Mouse (Mus musculus): Measurements from ENCODE around the gene Olfr1380. TPM values are rescaled to one million over a fixed set of nuclear protein-coding genes. Genes with fewer than 3 reads are reported as not detected.
"Not testable (repeated sequence)": the region's sequence is repeated elsewhere in the genome, so short reads cannot be mapped to it uniquely, and the experiment has no call there.

The Olfr1380 gene
- total and polyA plus RNA-seq, 3 experiments: not detected

DNA sequence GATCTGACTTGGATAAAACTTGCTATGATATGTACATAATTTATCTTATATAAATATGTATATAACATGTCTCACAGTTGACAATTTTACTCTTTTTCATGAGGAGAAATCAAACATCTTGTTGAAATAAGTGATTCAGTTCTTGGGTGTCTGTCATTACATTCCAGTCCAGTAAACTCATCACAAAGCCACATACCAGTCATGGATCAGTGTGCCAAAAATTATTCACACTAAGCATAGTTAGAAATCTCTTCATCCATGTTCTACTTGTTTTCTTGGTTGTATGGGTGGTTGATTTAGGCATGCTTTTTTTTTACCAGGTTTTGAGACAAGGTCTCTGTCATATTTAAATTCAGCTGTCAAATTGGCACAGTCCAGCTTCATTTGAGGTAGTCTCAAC, 23.9 kb upstream of the Olfr1380 start:
- Histone ChIP-seq H3K27ac (ENCODE audit: control insufficient read depth, low read depth, low read length) (no peak overlapping the region), H3K4me3 (ENCODE audit: control insufficient read depth in 1 of 2, insufficient read depth in 1 of 2, low read depth in 2 of 2, low read length in 2 of 2) (no peak overlapping the region), H3K79me2 (ENCODE audit: control insufficient read depth, insufficient read depth, low read length, poor library complexity) (no peaks in the 10 kb centered on the region), H3K36me3 (ENCODE audit: control insufficient read depth in 1 of 2, insufficient read depth in 2 of 2, low read length in 2 of 2) (no peaks in the 10 kb centered on the region), H3K4me1 (ENCODE audit: control insufficient read depth in 1 of 2, insufficient read depth in 2 of 2, low read length in 2 of 2) (no peaks in the 10 kb centered on the region), H3K27me3 (ENCODE audit: control insufficient read depth in 1 of 2, insufficient read depth in 2 of 2, low read length in 2 of 2) (peaks cover 0 to 2% of the 10 kb centered on the region in 2 experiments; a peak in 3 of 4 replicates), H3K9ac (ENCODE audit: control insufficient read depth, low read depth, low read length, poor library complexity, severe bottlenecking) (no peak overlapping the region), H3K9me3 (replicated peaks; ENCODE audit: insufficient read depth, low read length) (no peaks in the 10 kb centered on the region)
- no peak for TF ChIP-seq MXI1 (IDR thresholded peaks at IDR 0.05; ENCODE audit: low read depth, low read length)
- TF ChIP-seq ZC3H11A (IDR thresholded peaks at IDR 0.05; ENCODE audit: low read depth, low read length): no peak
- TF ChIP-seq HCFC1 (IDR thresholded peaks at IDR 0.05; ENCODE audit: low read depth, low read length): no peak
- no peak for TF ChIP-seq ELF1 (IDR thresholded peaks at IDR 0.05; ENCODE audit: low read depth, low read length)
- TF ChIP-seq ZKSCAN1 (IDR thresholded peaks at IDR 0.05; ENCODE audit: low read depth, low read length): no peak
- TF ChIP-seq MAFK (IDR thresholded peaks at IDR 0.05; ENCODE audit: borderline replicate concordance, low read depth, low read length): no peak
- TF ChIP-seq SMC3 (IDR thresholded peaks at IDR 0.05; ENCODE audit: low read depth, low read length): no peak
- TF ChIP-seq ETS1 (IDR thresholded peaks at IDR 0.05; ENCODE audit: low read depth, low read length): no peak
- TF ChIP-seq CHD1 (IDR thresholded peaks at IDR 0.05; ENCODE audit: low read depth, low read length): no peak
- no peak for TF ChIP-seq USF1 (IDR thresholded peaks at IDR 0.05; ENCODE audit: low read depth, low read length)
- TF ChIP-seq USF2 (IDR thresholded peaks at IDR 0.05; ENCODE audit: borderline replicate concordance in 1 of 2, insufficient read depth in 1 of 2, low read depth in 1 of 2, low read length in 2 of 2): no peak
- TF ChIP-seq TCF12 (IDR thresholded peaks at IDR 0.05; ENCODE audit: low read depth, low read length): no peak
- DNase-seq (ENCODE audit: low read depth, low spot score): no peak

DNA sequence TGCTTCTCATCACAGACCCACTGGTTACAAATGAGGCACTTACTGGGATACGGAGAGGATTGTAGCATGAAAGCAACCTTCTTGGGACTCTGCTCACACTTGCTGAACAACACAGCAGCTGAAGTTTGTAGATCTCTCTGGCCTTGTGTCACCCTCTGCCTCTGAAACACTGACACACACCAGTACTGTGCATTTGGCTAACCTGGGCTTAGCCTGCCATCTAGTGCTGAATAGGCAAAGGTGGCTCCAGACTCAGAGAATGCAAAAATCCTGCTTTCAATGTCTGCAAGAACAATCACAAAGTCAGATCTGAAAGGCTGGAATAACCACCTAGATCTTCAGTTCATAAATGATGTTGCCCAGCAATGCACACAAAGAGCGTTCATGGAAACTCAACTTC, 20.0 kb upstream of the Olfr1380 start:
- H3K79me2 ChIP-seq (ENCODE audit: control insufficient read depth, insufficient read depth, low read length, poor library complexity); H3K4me3 ChIP-seq (ENCODE audit: control insufficient read depth in 1 of 2, insufficient read depth in 1 of 2, low read depth in 2 of 2, low read length in 2 of 2); DNase-seq (ENCODE audit: low read depth, low spot score); H3K36me3 ChIP-seq (ENCODE audit: control insufficient read depth in 1 of 2, insufficient read depth in 2 of 2, low read length in 2 of 2); H3K9ac ChIP-seq (ENCODE audit: control insufficient read depth, low read depth, low read length, poor library complexity, severe bottlenecking); H3K4me1 ChIP-seq (ENCODE audit: control insufficient read depth in 1 of 2, insufficient read depth in 2 of 2, low read length in 2 of 2); H3K27me3 ChIP-seq (ENCODE audit: control insufficient read depth in 1 of 2, insufficient read depth in 2 of 2, low read length in 2 of 2); H3K27ac ChIP-seq (ENCODE audit: control insufficient read depth, low read depth, low read length); H3K9me3 ChIP-seq (replicated peaks; ENCODE audit: insufficient read depth, low read length): not testable (repeated sequence)
- peak; percentile 3; the same call in 1 of the 2 replicates for TF ChIP-seq RAD21 (IDR thresholded peaks at IDR 0.05; ENCODE audit: low read depth, low read length)

DNA sequence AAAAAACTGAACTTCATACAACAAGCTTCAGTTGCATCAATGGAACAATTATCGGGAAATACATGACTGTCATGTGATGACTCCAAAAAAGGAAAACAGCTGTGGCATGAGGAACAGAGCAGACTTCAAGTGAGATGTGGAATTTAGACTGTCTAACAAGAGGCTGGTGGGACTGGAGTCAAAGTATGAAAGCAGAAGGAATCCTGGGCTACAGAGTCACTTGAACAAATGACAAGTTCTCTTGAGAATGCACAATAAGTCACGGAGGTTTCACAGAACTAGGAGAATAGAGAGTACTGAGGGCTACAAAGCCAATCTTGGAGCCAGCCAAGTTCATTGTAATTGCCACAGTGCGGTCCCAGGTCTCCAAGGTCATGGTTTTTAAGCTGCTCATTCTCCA, 13.5 kb upstream of the Olfr1380 start, which contains the start of gene Olfr1381:
TSS of gene Olfr1381 (plus strand) at position 301 of the 400 bp plus-strand sequence.
- not testable (repeated sequence) for H3K36me3 ChIP-seq (ENCODE audit: control insufficient read depth in 1 of 2, insufficient read depth in 2 of 2, low read length in 2 of 2); H3K4me1 ChIP-seq (ENCODE audit: control insufficient read depth in 1 of 2, insufficient read depth in 2 of 2, low read length in 2 of 2); H3K9me3 ChIP-seq (replicated peaks; ENCODE audit: insufficient read depth, low read length); DNase-seq (ENCODE audit: low read depth, low spot score); H3K9ac ChIP-seq (ENCODE audit: control insufficient read depth, low read depth, low read length, poor library complexity, severe bottlenecking); H3K4me3 ChIP-seq (ENCODE audit: control insufficient read depth in 1 of 2, insufficient read depth in 1 of 2, low read depth in 2 of 2, low read length in 2 of 2); H3K27me3 ChIP-seq (ENCODE audit: control insufficient read depth in 1 of 2, insufficient read depth in 2 of 2, low read length in 2 of 2); H3K27ac ChIP-seq (ENCODE audit: control insufficient read depth, low read depth, low read length); H3K79me2 ChIP-seq (ENCODE audit: control insufficient read depth, insufficient read depth, low read length, poor library complexity)

Data from MEL (cell line).